Mouse (Mus musculus) C2C12 (cell line): ENCODE measurements around the gene Nrtn. TPM values are rescaled to one million over a fixed set of nuclear protein-coding genes. Genes with fewer than 3 reads are reported as not detected.

Experiments
- H3K27me3 ChIP-seq: one replicate; pipeline ENCODE4 v1.6.1; 2011; ENCODE audit not compliant: control insufficient read depth, insufficient read depth, insufficient read length
- H3K36me3 ChIP-seq: one replicate; pipeline ENCODE4 v1.6.1; 2011; ENCODE audit not compliant: control insufficient read depth, insufficient read depth
- H3K4me3 ChIP-seq: one replicate; pipeline ENCODE4 v1.5.1; 2011; ENCODE audit warnings: mild to moderate bottlenecking, control low read depth; ENCODE audit not compliant: poor library complexity, insufficient read depth, severe bottlenecking
- H3K79me2 ChIP-seq: one replicate; pipeline ENCODE4 v1.6.1; 2011; ENCODE audit not compliant: control insufficient read depth, insufficient read depth
- H3K79me3 ChIP-seq: one replicate; pipeline ENCODE4 v1.6.1; 2011; ENCODE audit warnings: low read depth, control low read depth
- H3ac ChIP-seq: one replicate; pipeline ENCODE3; 2011; ENCODE audit warnings: low read depth; ENCODE audit not compliant: control insufficient read depth, insufficient read length
- CEBPB ChIP-seq: IDR thresholded peaks from one replicate; pipeline ENCODE4 v1.6.1; 2011; ENCODE audit warnings: low read depth, mild to moderate bottlenecking, control low read depth, moderate library complexity
- CTCF ChIP-seq: IDR thresholded peaks from one replicate; pipeline ENCODE4 v1.5.1; 2011; ENCODE audit not compliant: control insufficient read depth, insufficient read depth, insufficient read length
- FOSL1 ChIP-seq: IDR thresholded peaks from one replicate; pipeline ENCODE4 v1.8.0; 2011; ENCODE audit warnings: mild to moderate bottlenecking, low read length; ENCODE audit not compliant: poor library complexity, insufficient read depth, severe bottlenecking
- MAX ChIP-seq: IDR thresholded peaks from one replicate; pipeline ENCODE4 v1.6.1; 2011; ENCODE audit warnings: mild to moderate bottlenecking, control low read depth
- MYOD1 ChIP-seq: IDR thresholded peaks from one replicate; pipeline ENCODE4 v1.6.1; 2011; ENCODE audit warnings: low read depth; ENCODE audit not compliant: control insufficient read depth, insufficient read length
- MYOG ChIP-seq: IDR thresholded peaks from one replicate; pipeline ENCODE4 v1.6.1; 2011; ENCODE audit not compliant: control insufficient read depth, insufficient read length; ENCODE audit errors: extremely low read depth
- USF1 ChIP-seq: IDR thresholded peaks from one replicate; pipeline ENCODE4 v1.6.1; 2011; ENCODE audit warnings: low read depth, mild to moderate bottlenecking, control low read depth, moderate library complexity
- polyA plus RNA-seq: library from polyadenylated mRNA; unstranded; fragments of >200 nt; fragmentation: generic; extraction: Trizol; gene quantifications from one replicate; pipeline ENCODE4 v1.2.1, GENCODE M21; 2012; ENCODE audit warnings: missing spikeins

Nrtn gene
- polyA plus RNA-seq, 1 experiment, result 0.67 TPM

DNA sequence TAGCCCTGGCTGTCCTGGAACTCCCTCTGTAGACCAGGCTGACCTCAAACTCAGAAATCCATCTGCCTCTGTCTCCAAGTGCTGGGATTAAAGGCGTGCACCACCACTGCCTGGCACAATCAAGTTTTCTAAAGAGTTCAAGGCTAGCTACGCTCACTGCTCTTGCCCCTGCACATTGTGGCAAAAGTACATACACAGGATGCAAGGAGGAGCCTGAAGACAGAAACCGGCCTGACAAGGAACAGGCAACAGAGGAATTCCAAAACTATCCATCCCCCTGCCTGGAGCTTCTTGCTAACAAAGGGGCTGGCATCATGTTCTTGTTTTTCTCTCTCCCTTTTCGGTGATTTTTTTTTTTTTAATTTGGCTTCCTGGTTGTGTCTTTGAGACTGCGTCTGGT is 13.2 kb downstream of the Nrtn start:
- Histone ChIP-seq H3K79me3 (no peaks in the 10 kb centered on the region), H3K27me3 (peaks cover 41% of the 10 kb centered on the region), H3ac (no peak overlapping the region), H3K79me2 (no peaks in the 10 kb centered on the region), H3K4me3 (no peak overlapping the region), H3K36me3 (no peaks in the 10 kb centered on the region)
- TF ChIP-seq MYOG (no peak), CTCF (no peak), CEBPB (no peak), MAX (no peak), MYOD1 (no peak), USF1 (no peak)

DNA sequence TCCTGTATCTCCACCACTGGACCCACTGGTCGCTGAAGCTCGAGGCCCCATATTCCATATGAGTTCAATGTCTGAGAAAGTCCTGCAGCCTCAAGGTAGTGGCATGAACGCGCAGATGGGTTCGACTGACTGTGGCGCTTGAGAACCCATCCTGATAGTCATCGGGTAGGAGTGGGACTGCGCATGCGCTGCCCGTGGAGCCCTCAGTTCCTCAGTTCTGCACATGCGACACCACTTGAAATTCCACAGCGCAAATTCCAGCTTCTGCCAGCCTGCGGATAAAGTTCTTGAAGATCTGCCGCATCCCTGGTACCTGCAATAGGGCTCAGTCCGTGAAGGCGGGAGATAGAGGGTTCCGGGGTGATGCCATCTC is 16.6 kb downstream of the Nrtn start:
- H3K79me3 ChIP-seq, result no peaks in the 10 kb centered on the region
- no peak overlapping the region for H3ac ChIP-seq
- no peaks in the 10 kb centered on the region for H3K36me3 ChIP-seq
- TF ChIP-seq CEBPB, result no peak
- TF ChIP-seq MAX, result no peak
- no peak for TF ChIP-seq CTCF
- TF ChIP-seq USF1, result no peak
- TF ChIP-seq MYOD1, result no peak
- no peak for TF ChIP-seq FOSL1
- no peaks in the 10 kb centered on the region for H3K79me2 ChIP-seq
- H3K4me3 ChIP-seq, result no peak overlapping the region
- peaks cover 55% of the 10 kb centered on the region for H3K27me3 ChIP-seq

DNA sequence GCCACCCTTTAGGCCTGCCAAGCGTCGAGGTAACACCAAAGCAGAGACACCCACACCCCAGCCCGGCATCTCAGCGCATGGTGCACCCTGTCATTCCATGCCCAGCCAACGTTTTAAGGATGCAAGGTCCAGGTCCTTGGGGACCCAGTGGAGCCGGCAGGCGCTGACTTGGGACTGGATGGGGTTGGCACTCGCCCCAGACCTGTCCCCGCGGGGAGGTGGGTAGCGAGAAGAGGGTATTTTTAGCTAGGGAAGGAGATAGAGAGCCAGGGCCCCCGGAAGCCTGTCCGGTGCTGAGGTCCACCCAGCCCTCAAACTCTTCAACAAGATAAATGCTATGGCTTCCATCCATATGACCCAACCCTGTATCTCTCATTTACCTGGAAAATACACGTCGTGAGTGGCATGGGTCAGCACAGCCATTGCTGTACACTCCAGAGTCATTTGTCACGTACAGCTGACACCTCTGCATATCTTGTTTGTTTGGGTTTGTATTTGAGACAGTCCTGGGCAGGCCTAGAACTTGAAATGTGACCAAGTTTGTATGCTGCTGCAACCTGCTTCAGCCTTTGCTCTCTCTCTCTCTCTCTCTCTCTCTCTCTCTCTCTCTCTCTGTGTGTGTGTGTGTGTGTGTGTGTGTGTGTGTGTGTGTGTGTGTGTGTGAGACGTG is 17.1 kb downstream of the Nrtn start:
- Histone ChIP-seq H3K4me3 (no peak overlapping the region), H3ac (no peak overlapping the region), H3K79me3 (no peaks in the 10 kb centered on the region), H3K36me3 (no peaks in the 10 kb centered on the region), H3K27me3 (peaks cover 58% of the 10 kb centered on the region), H3K79me2 (no peaks in the 10 kb centered on the region)
- TF ChIP-seq MYOG, result no peak
- no peak for TF ChIP-seq CEBPB
- TF ChIP-seq CTCF, result no peak
- TF ChIP-seq MAX, result no peak
- no peak for TF ChIP-seq MYOD1
- no peak for TF ChIP-seq FOSL1
- TF ChIP-seq USF1, result no peak

DNA sequence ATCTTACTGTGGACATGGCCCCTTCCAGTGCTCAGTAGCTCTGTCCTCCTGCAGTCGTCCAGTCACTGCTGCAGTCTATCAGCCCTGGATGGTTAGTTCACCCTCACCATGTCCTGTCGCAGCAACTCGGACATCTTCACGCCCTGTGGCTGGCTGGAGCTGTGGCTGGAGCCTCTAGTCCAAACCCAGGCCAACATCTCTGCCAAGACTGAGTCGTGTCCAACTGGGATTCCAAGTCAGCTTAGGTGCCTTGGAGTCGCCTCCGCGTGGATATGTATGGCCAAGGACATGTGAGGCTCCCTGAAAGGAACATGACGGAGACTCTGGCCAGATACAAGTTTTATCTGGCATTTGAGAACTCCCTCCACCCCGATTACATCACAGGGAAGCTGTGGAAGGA is 19.1 kb downstream of the Nrtn start:
- Histone ChIP-seq H3K36me3 (no peaks in the 10 kb centered on the region), H3K79me3 (no peaks in the 10 kb centered on the region), H3K79me2 (no peaks in the 10 kb centered on the region), H3K27me3 (peaks cover 68% of the 10 kb centered on the region), H3K4me3 (no peak overlapping the region), H3ac (no peak overlapping the region)
- TF ChIP-seq MAX (no peak), CTCF (no peak), USF1 (no peak), FOSL1 (no peak)

DNA sequence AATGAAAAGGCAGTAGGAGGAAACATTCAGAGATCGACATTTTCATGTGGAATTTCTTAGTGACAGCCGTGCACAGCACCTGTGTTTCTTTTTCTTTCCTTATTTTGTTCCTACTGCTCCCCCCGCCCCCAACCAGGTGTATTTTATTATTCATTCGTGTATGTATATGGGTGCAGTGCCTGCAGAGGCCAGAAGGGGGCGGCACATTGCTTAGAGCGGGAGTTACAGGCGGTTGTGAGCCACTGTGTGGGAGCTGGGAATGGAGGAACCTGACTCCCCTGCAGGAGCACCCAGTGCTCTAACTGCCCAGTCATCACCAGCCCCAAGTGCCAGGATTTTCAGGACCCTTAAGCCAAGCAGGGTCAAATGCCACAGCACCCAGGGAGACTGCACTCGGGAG is 20.8 kb downstream of the Nrtn start:
- TF ChIP-seq USF1 (no peak), CEBPB (no peak), MYOG (no peak), MYOD1 (no peak), MAX (no peak), CTCF (no peak), FOSL1 (no peak)
- H3K4me3 ChIP-seq, result no peak overlapping the region
- no peaks in the 10 kb centered on the region for H3K79me3 ChIP-seq
- peaks cover 70% of the 10 kb centered on the region for H3K27me3 ChIP-seq
- H3K36me3 ChIP-seq, result no peaks in the 10 kb centered on the region
- no peaks in the 10 kb centered on the region for H3K79me2 ChIP-seq
- H3ac ChIP-seq, result no peak overlapping the region

DNA sequence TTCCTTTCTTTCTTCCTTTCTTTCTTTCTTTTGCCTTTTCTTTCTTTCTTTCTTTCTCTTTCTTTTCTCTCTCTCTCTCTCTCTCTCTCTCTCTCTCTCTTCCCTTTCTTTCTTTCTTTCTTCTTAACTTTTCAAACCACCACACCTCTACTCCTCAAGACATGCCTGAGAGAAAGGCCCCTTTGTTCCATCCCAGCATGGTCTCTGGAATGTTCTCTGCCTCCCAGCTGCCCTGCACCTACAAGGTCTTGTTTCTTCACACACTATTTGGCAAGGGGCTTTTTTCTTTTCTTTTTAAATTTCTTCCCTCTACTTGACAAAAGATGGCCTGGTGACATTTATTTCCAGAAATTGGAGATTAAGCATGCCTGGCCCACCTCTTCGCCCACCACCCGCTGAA is 27.7 kb downstream of the Nrtn start:
- H3K79me3 ChIP-seq, result no peaks in the 10 kb centered on the region
- no peaks in the 10 kb centered on the region for H3K79me2 ChIP-seq
- H3K4me3 ChIP-seq, result no peak overlapping the region
- H3ac ChIP-seq, result no peak overlapping the region
- H3K27me3 ChIP-seq, result peaks cover 50% of the 10 kb centered on the region
- TF ChIP-seq MYOG, result no peak
- no peaks in the 10 kb centered on the region for H3K36me3 ChIP-seq
